Mouse (Mus musculus) stomach, postnatal 0 days (tissue): ENCODE results near the gene Dlk1.

Experiments used
- CTCF ChIP-seq: IDR thresholded peaks from 2 replicates; pipeline ENCODE4 v1.5.1; 2016; ENCODE audit warnings: antibody characterized with exemption, low read depth, mild to moderate bottlenecking, moderate library complexity
- EP300 ChIP-seq: optimal IDR thresholded peaks from 2 replicates; pipeline ENCODE3; 2016; ENCODE audit warnings: antibody characterized with exemption

- TF ChIP-seq CTCF (no peak), EP300 (no peak)
These were observed 41.9 kb upstream of the Dlk1 start for GRCm38 (mm10) chr12:109410723-109411122.
